Mouse (Mus musculus): ENCODE measurements around the gene Pde6b.
A peak's percentile ranks its signal among the peaks of the same experiment; 100 is the strongest.

Gene Pde6b

DNA sequence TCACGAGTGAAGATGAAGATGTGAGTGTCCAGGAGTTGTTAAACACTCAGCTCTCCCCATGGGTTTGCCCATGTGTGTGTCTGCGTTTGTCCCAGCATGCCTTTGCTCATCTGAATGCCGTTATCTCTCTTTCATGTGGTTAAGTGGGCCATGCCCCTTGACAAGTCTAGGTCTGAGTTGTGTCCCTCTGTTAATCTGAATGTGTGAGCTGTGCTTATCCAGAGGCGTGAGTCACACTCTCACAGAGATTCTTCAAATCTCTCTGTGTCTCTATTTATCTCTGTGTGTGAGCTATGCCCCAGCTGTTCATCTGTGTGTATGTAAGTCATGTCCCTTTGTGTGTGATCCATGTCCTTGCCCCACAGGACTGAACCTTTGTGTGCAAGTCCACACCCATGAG is 15.3 kb downstream of the Pde6b start:
- DNase-seq: peak; percentile 16

- DNase-seq: peak; percentile 54
These were observed 17.3 kb downstream of the Pde6b start for GRCm38 (mm10) chr5:108405460-108405859.

DNA sequence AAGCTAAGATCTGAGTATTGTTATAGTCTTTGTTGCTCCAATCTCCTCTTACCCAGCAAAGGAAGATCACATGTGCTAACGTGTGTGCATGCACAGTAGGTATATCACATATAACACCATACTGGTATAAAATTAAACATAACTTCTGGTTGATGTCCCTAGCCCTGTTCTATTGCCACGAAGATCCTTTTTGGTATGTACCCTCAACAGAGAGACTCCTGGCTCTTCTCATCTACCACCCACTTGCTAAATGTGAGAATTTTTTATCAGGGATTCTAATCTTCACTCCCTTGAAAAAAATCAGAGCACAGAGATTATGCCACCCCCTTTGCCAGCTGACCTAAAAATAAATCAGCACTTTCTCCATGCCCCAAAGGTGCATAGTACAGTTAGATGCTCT is 18.8 kb downstream of the Pde6b start:
- DNase-seq: peak; percentile 33

- no peak for DNase-seq
These were observed 26.5 kb downstream of the Pde6b start for GRCm38 (mm10) chr5:108414711-108415110.

DNA sequence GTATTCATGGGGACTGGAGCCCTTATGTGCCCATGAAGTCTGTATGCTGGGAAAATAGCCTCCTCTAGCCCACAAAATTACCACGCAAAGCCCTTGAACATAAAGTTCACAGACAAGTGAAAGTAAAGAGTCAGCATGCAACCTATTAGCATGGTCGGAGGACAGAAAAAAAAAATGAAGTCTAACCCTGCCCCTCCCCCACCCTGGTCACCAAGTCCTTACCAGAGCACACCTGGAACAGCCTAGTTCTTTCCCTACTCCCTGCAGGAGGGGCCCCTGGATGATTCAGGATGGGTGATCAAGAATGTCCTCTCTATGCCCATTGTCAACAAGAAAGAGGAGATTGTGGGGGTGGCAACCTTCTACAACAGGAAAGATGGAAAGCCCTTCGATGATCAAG is 34.5 kb downstream of the Pde6b start:
- peak; percentile 77 for DNase-seq

- peak; percentile 69 for DNase-seq
These were observed 35.2 kb downstream of the Pde6b start for GRCm38 (mm10) chr5:108423427-108423826.

DNA sequence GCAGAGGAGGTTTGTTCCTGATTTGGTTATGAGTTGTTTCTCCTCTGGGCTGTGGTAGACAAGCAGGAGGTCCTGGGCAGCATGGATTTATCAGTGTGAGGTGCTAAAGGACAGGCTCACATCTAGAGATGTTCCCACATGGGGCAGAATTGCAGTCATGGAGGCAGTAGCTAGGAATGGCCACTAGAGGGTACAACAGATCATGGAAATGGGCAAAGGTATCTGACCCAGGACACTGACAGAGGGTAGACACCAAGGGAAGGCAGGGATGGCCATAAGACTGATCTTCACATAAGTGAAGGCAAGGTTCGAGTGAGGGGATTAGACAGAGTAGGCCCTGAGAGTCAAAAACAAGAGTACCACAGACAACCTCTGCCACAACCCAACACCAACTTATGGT is 39.0 kb downstream of the Pde6b start:
- DNase-seq: peak; percentile 91

- peak; percentile 69 for DNase-seq
These were observed 43.0 kb downstream of the Pde6b start for GRCm38 (mm10) chr5:108431196-108431595.

- DNase-seq: peak; percentile 99
These were observed 45.8 kb downstream of the Pde6b start, which contains the start of gene Atp5k for GRCm38 (mm10) chr5:108433804-108434587. TSS of gene Atp5k (minus strand) at chr5:108434448.

DNA sequence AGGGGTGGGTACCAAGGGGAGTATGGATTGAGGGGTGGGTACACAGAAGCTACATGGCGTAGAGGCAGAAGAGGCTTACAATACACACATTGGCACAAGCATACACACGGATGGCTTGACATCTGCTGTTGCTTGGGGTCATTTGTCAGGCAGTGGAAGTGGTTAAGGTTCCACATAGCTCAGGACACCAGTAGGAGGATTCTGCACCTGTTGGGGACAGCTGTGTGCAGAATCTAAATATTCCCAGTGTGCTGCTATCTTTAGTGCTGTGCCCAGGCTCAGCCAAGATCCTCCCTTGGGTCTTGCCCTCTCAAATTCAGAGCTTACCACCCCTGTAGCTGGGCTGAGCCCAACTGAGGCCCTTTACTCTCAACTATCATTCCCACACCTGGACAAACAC is 47.9 kb downstream of the Pde6b start:
- DNase-seq: peak; percentile 84

DNA sequence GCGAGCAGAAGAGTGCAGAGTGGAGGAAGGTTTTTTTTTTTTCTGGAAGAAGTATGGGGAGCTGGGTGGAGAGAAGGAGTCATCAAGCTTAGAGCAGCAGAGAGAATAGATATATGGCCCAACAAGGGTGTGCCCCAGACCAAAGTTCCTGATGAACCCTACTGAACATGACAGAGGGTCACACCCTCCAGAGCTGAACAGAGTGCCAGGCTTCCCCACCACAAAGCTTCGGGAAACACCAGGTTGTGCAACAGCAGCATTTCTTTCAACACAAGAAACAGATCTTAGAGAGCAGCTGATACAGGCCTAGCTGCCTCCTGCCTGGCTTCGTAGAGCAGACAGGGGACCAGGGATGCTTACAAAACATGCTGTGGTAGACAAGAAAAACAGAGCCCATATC is 58.8 kb downstream of the Pde6b start:
- DNase-seq: peak; percentile 91

- no peak for DNase-seq
These were observed 59.7 kb downstream of the Pde6b start for GRCm38 (mm10) chr5:108447857-108448256.

- DNase-seq: peak; percentile 99
These were observed 60.8 kb downstream of the Pde6b start, which contains the start of gene Mfsd7a for GRCm38 (mm10) chr5:108448785-108449668. TSS of gene Mfsd7a (minus strand) at chr5:108448891.

DNA sequence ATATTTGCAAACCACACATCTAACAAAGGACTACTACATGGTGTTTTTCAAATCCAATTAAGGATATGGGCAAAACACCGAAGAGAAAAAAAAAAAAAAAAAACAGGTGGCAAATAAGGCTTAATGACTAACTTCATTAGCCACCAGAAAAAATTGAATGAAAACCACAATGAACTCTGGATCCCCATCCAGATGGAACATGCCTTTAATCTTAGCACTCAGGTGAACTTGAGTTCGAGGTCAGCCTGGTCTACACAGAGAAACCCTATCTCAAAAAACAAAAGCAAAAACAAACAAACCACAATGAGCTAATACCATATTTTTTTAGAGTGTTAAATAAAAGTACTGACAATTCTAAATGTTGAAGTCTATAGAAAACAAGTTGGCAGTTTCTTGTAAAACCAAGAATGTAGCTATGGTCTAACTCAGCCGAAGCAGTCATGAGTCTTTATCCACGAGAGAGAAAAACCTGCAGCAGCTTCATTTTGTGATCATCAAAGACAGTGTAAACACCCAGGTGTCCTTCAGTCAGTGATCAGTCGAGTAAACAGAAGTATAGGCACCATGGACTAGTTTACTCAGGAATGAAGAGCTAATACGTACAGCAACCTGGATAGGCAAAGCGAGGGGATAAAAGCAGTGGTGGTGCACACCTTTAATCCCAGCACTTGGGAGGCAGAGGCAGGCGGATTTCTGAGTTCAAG is 62.8 kb downstream of the Pde6b start:
- no peak for DNase-seq

DNA sequence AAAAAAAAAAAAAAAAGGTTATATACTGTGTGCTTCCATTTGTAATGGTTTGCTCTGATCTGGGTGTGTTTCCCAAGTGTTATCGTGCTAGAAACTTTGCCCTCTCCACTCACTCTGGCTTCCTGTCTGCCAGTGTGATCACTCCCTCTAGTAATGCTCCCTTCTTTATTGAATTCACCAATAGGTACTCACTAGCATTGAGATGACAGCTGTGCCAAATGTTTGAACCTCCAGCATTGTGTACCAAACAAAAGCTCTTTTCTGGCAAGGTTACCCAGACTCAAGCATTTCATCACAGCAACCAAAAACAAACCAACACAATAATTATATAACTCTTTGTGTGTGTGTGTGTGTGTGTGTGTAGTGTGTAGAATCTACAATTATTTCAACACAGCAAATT is 63.4 kb downstream of the Pde6b start:
- DNase-seq: no peak

DNA sequence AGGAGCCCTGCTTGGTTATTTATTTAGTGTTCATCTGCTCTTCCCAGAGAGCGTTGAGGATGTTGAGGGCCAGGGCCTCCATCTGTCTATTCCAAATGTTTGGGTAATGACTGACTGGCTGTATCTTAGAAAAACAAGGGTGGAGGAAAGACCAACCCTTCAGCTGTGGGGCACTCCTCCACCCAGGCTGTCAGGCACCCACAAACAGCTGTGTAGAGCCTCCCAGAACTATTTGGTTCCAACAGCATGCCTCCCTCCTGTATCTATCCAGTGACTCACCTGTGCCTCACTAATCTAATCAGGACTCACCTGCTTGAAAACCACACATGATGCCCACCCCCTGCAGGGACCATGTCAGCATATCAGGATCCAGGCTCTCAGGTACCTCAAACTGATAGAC is 64.2 kb downstream of the Pde6b start:
- DNase-seq: no peak

DNA sequence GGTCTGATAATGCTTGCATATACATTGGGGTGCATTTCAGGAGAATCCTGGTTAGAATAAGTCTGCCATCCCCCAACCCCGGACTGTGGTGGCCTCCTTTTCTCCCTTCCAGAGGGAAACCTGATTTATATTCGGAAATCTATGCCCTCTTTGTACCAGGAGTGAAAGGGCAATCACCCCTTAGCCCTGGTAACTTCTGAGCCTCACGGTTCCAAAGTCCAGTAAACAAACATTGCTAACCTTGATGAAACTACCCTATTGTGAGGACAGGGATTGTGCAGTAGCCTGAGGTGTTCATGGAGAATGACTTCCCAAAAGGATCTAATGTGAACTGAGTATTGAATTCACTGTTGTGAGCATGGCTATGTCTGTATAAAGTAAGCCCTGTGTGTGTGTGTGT is 65.9 kb downstream of the Pde6b start:
- DNase-seq: no peak

DNA sequence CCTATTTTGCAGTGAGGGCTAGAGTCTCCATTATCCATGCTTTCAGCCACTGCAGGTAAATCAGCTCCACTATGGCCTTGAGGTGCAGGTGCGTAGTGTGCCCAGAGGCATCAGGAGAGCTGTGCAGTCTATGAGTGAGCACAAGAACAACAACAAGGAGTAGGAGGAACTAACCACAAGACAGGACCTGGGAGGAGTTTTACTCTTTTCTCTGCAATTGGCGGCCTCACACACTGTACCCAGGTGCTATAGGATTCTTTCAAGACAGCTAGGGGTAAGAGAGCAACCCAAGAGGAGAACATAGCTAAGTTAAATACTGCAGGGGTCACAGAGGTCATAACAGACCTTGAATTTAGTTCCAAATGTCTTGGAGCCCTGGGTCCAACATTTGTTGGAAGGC is 70.5 kb downstream of the Pde6b start:
- DNase-seq: peak; percentile 62

DNA sequence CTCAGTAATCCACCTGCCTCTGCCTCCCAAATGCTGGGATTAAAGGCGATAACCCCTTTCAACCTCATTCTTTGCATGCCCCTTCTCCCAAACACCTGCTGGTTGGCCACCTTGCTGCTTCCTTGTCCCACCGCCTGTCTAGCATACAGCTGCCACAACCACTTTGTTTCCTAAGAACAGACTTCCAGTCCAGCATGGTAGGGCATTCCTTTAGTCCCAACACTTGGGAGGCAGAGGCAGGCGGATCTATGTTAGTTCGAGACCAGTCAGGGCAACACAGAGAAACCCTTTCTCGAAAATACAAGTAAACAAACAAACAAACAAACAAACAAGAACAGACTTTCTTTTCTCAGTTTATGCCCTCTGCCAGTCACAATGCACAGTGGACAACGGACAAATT is 72.3 kb downstream of the Pde6b start:
- DNase-seq: peak; percentile 87

- peak; percentile 100 for DNase-seq
These were observed 73.2 kb downstream of the Pde6b start, which contains the start of gene Pcgf3 for GRCm38 (mm10) chr5:108461082-108462065. TSS of gene Pcgf3 (plus strand) at chr5:108461232.

- DNase-seq: no peak
These were observed 74.3 kb downstream of the Pde6b start for GRCm38 (mm10) chr5:108462446-108462845.
